Mouse (Mus musculus): Measurements from ENCODE around the gene Gm10197.

Gene Gm10197

GRCm38 (mm10) chr19:53394552-53394951, 23.0 kb upstream of the Gm10197 start:
- no peak for DNase-seq (ENCODE audit: low spot score in 2 of 2)

GRCm38 (mm10) chr19:53393646-53394045, 22.1 kb upstream of the Gm10197 start:
- no peak for DNase-seq (ENCODE audit: low spot score in 2 of 2)

- DNase-seq (ENCODE audit: low spot score in 2 of 2), result no peak
Measured at GRCm38 (mm10) chr19:53392781-53393343, 21.3 kb upstream of the Gm10197 start.

- no peak for DNase-seq (ENCODE audit: low spot score in 2 of 2)
Measured at GRCm38 (mm10) chr19:53391787-53392186, 20.2 kb upstream of the Gm10197 start.

GRCm38 (mm10) chr19:53391386-53391785, 19.8 kb upstream of the Gm10197 start:
- DNase-seq (ENCODE audit: low spot score in 2 of 2), result no peak

- peak; percentile 99 to 100 for DNase-seq (ENCODE audit: low spot score in 2 of 2)
Measured at GRCm38 (mm10) chr19:53390495-53391007, 19.0 kb upstream of the Gm10197 start, which contains the start of gene Smndc1. Smndc1 (minus strand) TSS chr19:53390578.

GRCm38 (mm10) chr19:53389851-53390431, 18.4 kb upstream of the Gm10197 start:
- DNase-seq (ENCODE audit: low spot score in 2 of 2), result no peak

GRCm38 (mm10) chr19:53389417-53389816, 17.9 kb upstream of the Gm10197 start:
- no peak for DNase-seq (ENCODE audit: low spot score in 2 of 2)

- no peak for DNase-seq (ENCODE audit: low spot score in 2 of 2)
Measured at GRCm38 (mm10) chr19:53383336-53383735, 11.8 kb upstream of the Gm10197 start.

- DNase-seq (ENCODE audit: low spot score in 2 of 2), result no peak
Measured at GRCm38 (mm10) chr19:53378421-53378820, 6.9 kb upstream of the Gm10197 start.

- DNase-seq (ENCODE audit: low spot score in 2 of 2), result no peak
Measured at GRCm38 (mm10) chr19:53377652-53378051, 6.1 kb upstream of the Gm10197 start.

- no peak for DNase-seq (ENCODE audit: low spot score in 2 of 2)
Measured at GRCm38 (mm10) chr19:53375816-53376215, 4.2 kb upstream of the Gm10197 start.

- no peak for DNase-seq (ENCODE audit: low spot score in 2 of 2)
Measured at GRCm38 (mm10) chr19:53375299-53375698, 3.7 kb upstream of the Gm10197 start.

- no peak for DNase-seq (ENCODE audit: low spot score in 2 of 2)
Measured at GRCm38 (mm10) chr19:53373570-53373969, 2.0 kb upstream of the Gm10197 start.

- DNase-seq (ENCODE audit: low spot score in 2 of 2), result no peak
Measured at GRCm38 (mm10) chr19:53370233-53370632, 1.3 kb downstream of the Gm10197 start.

- peak in 1 of 2 experiments; percentile 80 for DNase-seq (ENCODE audit: low spot score in 2 of 2)
Measured at GRCm38 (mm10) chr19:53369469-53370043, 2.0 kb downstream of the Gm10197 start.

- no peak for DNase-seq (ENCODE audit: low spot score in 2 of 2)
Measured at GRCm38 (mm10) chr19:53366881-53367280, 4.7 kb downstream of the Gm10197 start.

GRCm38 (mm10) chr19:53366057-53366775, 5.3 kb downstream of the Gm10197 start:
- DNase-seq (ENCODE audit: low spot score in 2 of 2), result no peak

- peak; percentile 42 to 52 for DNase-seq (ENCODE audit: low spot score in 2 of 2)
Measured at GRCm38 (mm10) chr19:53364963-53365362, 6.6 kb downstream of the Gm10197 start.

GRCm38 (mm10) chr19:53364551-53364950, 7.0 kb downstream of the Gm10197 start:
- no peak for DNase-seq (ENCODE audit: low spot score in 2 of 2)

GRCm38 (mm10) chr19:53362967-53363366, 8.6 kb downstream of the Gm10197 start:
- DNase-seq (ENCODE audit: low spot score in 2 of 2), result no peak

GRCm38 (mm10) chr19:53360265-53360958, 11.2 kb downstream of the Gm10197 start:
- DNase-seq (ENCODE audit: low spot score in 2 of 2), result no peak
